Mouse (Mus musculus) kidney, adult 9 months (tissue): ENCODE data around the gene Defb20.
A peak's percentile ranks its signal among the peaks of the same experiment; 100 is the strongest.
"Not testable (repeated sequence)": the region's sequence is repeated elsewhere in the genome, so short reads cannot be mapped to it uniquely, and the experiment has no call there.

Experiments
- DNase-seq: peaks from one replicate; pipeline ENCODE4 v3.0.0; 2022

Defb20 gene

GRCm38 (mm10) chr2:152476763-152477162 is at the start of gene Defb20:
Gene Defb20, plus strand, starts transcription at chr2:152477063.
- DNase-seq: no peak

GRCm38 (mm10) chr2:152427493-152427892 is 49.4 kb upstream of the Defb20 start:
- no peak for DNase-seq

- not testable (repeated sequence) for DNase-seq
Measured at GRCm38 (mm10) chr2:152428481-152428880, 48.4 kb upstream of the Defb20 start.

GRCm38 (mm10) chr2:152436405-152436901 is 40.4 kb upstream of the Defb20 start:
- DNase-seq: peak; percentile 79

GRCm38 (mm10) chr2:152436983-152437860 is 39.6 kb upstream of the Defb20 start:
- DNase-seq: peak; percentile 80

- no peak for DNase-seq
Measured at GRCm38 (mm10) chr2:152438963-152439362, 37.9 kb upstream of the Defb20 start.

- DNase-seq: no peak
Measured at GRCm38 (mm10) chr2:152439833-152440232, 37.0 kb upstream of the Defb20 start.

GRCm38 (mm10) chr2:152442322-152442721 is 34.5 kb upstream of the Defb20 start:
- no peak for DNase-seq

- DNase-seq: no peak
Measured at GRCm38 (mm10) chr2:152443281-152443680, 33.6 kb upstream of the Defb20 start.

- no peak for DNase-seq
Measured at GRCm38 (mm10) chr2:152446642-152447041, 30.2 kb upstream of the Defb20 start.

- DNase-seq: no peak
Measured at GRCm38 (mm10) chr2:152447461-152447860, 29.4 kb upstream of the Defb20 start.

- peak; percentile 71 for DNase-seq
Measured at GRCm38 (mm10) chr2:152450241-152450640, 26.6 kb upstream of the Defb20 start.

- DNase-seq: no peak
Measured at GRCm38 (mm10) chr2:152452101-152452781, 24.6 kb upstream of the Defb20 start.

- no peak for DNase-seq
Measured at GRCm38 (mm10) chr2:152459241-152459640, 17.6 kb upstream of the Defb20 start.

GRCm38 (mm10) chr2:152464570-152465150 is 12.2 kb upstream of the Defb20 start, which contains the start of gene Defb23:
Gene Defb23, minus strand, starts transcription at chr2:152464620.
- DNase-seq: no peak

GRCm38 (mm10) chr2:152470973-152471372 is 5.9 kb upstream of the Defb20 start:
- DNase-seq: peak; percentile 78

GRCm38 (mm10) chr2:152472434-152472833 is 4.4 kb upstream of the Defb20 start:
- DNase-seq: peak; percentile 43

GRCm38 (mm10) chr2:152480881-152481280 is 4.0 kb downstream of the Defb20 start:
- no peak for DNase-seq

- no peak for DNase-seq
Measured at GRCm38 (mm10) chr2:152481726-152482125, 4.9 kb downstream of the Defb20 start.

GRCm38 (mm10) chr2:152487024-152487423 is 10.2 kb downstream of the Defb20 start:
- DNase-seq: no peak

- DNase-seq: no peak
Measured at GRCm38 (mm10) chr2:152490038-152490437, 13.2 kb downstream of the Defb20 start, which contains the start of gene Defb22. Gene Defb22, minus strand, starts transcription at chr2:152490138.

GRCm38 (mm10) chr2:152493151-152493550 is 16.3 kb downstream of the Defb20 start:
- DNase-seq: no peak

GRCm38 (mm10) chr2:152498020-152498419 is 21.2 kb downstream of the Defb20 start:
- DNase-seq: no peak
